Mouse (Mus musculus): ENCODE results near the gene Dcun1d5.
"Not testable (repeated sequence)": the region's sequence is repeated elsewhere in the genome, so short reads cannot be mapped to it uniquely, and the experiment has no call there.

Gene Dcun1d5

DNA sequence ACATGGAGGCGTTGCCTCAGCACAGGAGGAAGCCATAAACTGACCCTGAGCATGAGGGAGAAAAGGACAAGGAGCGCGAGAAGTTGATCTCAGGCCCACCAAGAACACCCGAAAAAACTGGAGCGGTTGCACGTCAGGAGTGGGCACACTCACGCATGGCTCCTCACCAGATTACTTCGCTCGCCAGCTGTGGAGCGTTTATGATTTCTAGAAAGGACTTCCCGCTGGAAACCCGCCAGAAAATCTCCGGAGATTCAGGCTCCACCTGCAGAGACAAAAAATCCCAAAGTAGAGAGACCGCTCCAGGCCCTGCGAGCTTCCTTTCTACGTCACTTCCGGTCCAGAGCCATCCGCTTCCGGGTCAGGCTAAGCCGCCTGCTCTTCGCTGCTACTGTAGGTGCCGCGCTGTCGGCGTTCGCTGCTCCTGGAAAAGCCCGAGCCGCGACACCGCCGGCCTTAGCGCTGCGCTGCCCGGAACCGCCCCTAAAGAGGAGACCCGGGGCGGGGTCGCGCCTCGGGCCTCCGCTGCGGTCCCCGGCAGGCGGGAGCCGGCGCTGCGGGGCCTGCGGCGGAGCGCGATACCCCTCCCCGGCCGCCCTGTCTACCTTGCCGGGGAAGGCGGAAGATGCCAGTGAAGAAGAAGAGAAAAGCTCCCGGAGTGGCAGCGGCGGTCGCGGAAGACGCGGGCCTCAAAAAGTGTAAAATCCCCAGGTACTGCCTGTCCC is at the start of gene Dcun1d5, which contains the start of gene Dync2h1:
Dcun1d5 (plus strand) TSS at position 349 of the 725 bp plus-strand sequence.
Dync2h1 (minus strand) TSS at position 275 of the 725 bp plus-strand sequence.
- DNase-seq (ENCODE audit: low spot score): peak; percentile 94

DNA sequence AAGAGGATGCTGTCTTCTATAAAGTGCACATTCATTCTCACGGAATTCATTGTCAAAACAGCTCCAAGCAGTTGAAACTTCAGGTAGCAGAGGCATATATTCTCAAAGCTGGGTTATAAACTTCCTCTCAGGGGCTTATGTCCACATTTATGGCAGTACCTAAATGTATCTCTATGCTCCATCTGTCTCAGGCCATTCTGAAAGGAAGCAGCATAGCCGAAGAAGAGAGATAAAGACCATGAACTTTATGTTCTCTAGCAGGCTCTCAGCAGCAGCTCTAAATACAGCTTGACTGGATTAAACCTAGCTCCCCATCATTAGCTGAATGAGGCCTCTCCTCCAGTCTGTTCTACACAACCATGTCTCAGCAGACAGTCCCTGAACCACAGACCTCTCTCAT is 29.9 kb upstream of the Dcun1d5 start:
- DNase-seq (ENCODE audit: low spot score): no peak

DNA sequence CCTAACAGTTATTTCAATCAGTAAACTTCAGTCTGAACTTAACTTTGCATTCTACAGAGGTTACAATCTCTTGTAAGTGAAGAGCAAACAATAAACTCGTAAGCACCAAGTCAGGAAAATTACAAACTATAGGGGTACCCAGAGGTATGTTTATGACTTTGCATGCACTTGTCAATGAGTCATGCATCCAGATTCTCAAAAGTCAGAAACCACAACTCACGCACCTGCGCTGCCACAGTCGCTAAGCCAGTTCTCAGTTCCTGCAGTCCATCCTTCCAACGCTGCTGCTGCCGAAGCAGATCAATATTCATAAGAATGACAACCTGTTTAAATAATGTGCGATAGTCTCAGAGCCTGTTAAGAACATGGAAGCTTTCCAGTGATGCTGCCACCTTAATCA is 25.7 kb upstream of the Dcun1d5 start:
- no peak for DNase-seq (ENCODE audit: low spot score)

DNA sequence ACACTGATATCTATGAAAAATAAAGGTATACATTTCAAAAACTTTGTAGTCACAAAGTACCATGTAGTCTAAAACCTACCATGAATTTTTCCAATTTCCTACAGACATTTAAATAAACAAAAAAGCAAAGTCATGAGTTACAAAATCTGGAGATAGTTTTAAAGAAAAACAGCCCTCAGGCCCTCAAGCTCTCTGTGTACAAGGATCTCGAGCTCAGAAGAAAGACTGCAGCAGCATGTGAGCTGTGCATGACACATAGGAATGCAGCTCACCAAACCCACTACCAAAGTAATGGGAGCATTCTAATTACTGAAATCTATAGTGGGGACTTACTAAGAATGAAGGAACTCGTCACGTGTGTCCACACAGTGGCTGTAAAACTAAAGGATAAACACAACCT is 24.6 kb upstream of the Dcun1d5 start:
- DNase-seq (ENCODE audit: low spot score): no peak

DNA sequence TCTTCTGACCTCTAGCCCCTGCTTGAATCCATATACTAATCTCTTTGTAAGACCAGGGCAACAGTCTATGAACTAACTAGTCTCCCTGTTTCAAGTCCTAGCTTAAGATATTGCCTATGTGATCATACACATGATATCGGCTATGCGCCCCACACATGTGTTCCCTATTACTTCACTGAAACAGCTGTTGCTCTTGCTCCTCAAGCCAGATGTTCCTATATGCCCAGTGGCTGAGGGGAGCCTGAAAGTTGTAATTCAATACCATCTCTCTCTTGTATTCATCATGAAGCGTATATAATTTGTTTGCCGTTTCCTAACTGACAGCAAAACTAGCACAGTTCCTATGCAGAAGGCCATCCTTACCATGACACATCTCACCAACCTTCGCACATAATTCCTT is 23.6 kb upstream of the Dcun1d5 start:
- DNase-seq (ENCODE audit: low spot score): no peak

DNA sequence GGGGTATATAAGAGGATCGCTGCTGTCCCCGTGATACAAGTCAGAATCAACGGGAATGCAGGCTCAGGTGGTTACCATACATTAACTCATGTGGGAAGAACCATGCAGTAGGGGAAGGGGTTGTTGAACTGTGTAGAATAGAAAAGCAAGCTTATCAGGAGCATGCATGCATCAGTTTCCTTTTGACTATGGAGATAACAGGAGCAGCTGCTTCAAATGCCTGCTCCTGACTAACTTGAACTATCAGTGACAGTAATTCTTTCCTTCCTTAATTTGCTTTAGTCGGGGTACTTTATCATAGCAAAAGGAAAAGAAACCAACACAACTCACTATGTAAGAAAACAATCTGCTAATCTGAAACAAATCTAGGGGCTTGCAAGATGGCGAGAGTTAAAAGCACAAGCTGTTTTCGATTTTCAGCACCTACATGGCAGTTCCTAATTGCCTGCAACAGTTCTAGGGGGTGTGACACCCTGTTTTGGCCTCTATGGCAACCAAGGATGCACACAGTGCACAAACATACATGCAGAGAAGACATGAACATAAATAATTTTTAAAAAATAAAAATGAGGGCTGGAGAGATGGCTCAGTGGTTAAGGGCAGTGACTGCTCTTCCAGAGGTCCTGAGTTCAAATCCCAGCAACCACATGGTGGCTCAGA is 16.9 kb upstream of the Dcun1d5 start:
- DNase-seq (ENCODE audit: low spot score): no peak

DNA sequence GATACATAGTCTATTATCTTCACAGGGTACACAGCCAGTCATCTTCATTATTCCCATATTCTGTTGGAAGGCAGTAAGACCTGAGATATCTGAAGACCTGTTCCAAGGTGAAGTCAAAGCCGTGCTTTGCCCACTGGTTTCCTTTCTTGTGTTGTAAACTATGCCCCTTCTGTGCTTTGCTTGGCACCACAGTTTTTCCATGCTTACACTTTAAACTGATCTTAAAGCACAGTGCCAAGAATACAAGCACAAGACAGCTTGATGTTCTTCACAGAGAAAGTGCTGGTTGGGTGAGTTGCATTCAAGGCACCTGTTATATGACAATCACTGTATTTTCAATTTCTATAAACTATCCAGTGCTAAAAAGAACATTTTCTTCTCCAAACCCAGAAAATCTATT is 10.6 kb upstream of the Dcun1d5 start:
- DNase-seq (ENCODE audit: low spot score): no peak

DNA sequence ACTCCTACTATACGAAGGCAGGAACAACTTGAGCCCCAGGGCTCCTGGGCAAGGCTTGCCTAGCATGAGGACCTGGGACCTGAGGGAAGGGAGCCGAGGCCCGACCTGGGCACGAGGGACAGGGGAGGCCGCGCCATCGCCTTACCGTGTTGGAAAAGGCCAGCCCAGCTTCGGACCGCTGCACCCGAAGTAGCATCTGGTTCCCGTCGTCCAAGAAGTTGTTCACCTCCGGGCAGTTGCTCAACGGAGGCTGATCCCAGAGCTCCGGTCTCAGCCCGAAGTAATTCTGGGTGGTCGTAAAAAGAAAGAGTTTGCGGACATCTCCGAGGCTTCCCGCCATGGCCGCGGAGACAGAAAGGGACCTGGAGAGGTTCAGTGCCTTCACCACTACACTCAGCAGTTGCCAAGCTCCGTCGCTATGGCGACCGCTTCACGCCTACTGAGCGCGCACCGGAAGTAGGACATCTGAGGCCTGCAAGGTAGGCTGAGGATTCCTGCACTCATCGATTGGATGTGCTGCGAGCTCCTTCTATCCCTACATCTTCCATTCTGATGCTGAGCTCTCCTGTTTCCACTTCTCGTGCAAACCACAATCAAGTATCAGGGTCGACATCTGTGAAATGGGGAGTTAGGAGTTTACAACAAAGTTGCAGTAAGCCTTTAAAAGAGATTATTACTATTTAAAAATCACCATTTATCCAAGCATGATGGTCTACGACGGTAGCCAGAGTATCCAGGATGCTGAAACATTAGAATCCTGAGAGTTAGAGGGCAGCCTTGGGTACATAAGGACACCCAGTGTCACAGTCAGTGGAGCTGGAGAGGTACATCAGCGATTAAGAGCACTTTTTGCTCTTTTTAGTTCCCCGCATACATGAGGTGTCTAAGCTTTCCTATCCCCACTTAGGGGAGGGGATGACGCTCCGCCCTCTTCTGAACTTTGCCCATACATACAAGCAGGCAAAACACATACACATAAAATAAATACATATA is 7.4 kb upstream of the Dcun1d5 start:
- peak; percentile 92 for DNase-seq (ENCODE audit: low spot score)

DNA sequence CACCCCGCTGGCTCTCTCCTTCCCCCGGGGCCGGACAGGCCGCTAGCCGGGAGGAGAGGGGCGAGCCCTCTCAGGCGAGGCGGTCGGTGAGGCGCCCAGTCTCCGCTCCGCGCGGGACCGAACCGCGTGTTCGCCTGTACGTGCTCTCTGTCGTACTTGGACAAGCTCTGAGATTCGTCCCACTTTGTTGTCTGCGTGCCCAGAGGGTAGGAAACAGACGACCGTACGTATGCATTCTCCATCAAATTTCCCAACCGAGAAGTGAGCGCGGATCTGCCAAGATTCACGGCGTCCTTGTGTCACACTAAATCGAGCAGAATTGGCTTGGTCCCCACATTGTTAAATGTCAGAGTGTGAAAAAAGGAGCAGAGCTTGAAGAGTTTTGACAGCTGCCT is 574 bp downstream of the Dcun1d5 start:
- DNase-seq (ENCODE audit: low spot score): peak; percentile 41

DNA sequence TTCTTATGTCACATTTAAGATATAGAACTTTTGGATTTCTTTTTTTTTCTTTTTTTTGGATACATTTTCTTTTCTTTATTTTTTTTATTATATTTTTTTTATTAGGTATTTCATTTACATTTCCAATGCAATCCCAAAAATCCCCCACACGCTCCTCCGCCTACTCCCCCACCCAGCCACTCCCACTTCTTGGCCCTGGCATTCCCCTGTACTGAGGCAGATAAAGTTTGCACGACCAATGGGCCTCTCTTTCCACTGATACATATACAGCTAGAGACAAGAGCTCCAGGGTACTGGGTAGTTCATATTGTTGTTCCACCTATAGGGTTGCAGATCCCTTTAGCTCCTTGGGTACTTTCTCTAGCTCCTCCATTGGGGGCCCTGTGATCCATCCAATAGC is 6.4 kb downstream of the Dcun1d5 start:
- not testable (repeated sequence) for DNase-seq (ENCODE audit: low spot score)

DNA sequence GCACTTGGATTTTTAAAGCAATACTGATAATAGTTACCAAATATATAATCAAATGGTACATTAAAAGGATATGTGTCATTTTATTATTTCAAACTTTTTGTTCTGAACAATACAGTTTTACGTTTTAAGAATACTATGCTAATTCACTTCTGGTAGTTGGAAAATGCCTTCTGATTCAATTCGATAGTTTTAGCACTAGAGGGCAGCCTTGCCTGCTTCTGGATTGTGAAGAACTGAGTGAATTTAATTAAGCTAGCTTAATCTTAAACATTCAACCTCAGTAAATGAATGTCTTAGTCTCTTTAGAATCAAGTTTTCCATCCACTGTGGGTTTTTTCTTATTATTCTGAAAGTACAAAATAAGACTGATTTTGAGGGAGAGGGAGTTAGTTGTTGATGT is 31.9 kb downstream of the Dcun1d5 start:
- DNase-seq (ENCODE audit: low spot score): peak; percentile 54

DNA sequence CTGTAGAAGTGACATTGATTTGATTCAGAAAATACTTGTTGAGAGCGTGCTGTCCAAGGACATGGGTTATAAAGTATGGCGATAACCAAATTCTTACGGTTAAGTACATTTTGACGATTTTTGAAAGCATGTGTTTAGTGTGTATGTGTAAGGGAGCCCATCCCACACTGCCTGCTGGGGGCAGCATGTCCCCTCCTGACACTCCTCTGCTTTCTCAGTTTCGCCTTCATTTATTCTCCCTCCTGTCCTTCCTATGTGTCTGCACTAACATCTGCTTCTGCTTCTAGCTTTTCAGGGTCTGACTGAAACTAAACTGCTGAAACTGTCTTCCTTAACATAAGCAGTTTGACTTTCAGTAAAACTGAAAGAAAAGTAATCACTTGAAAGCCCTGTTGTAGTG is 36.7 kb downstream of the Dcun1d5 start:
- DNase-seq (ENCODE audit: low spot score): no peak

DNA sequence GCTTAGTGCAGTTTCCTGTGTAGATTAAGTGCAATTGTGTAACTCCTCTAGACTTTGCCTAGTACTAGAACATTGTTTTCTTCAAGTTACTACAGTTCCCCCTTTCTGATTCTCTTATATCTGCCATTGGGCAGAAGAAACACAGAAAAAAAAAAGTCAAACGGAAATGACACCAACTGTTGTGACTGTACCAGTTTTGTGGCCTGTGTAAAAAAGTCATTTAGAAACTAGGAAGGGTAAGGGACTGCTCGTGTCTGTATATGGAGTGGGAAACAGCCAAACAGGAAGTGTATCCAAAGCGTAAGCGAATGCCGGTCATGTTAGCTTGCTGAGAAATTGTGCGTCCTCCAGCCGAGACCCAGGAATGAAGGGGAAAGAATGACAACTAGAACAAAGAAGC is 37.1 kb downstream of the Dcun1d5 start:
- DNase-seq (ENCODE audit: low spot score): no peak

DNA sequence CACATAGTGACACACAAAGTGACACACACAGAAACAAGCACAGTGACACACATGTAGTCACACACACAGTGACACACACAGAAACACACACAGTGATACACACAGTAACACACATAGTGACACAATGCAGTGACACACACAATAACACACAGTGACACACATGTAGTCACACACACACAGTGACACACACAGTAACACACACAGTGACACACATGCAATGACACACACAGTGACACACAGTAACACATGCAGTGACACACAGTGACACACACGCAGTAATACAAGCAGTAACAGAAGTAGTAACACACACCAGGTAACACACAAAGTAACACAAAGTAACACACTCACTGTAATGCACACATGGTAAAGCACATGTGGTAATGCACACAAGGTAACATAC is 54.3 kb downstream of the Dcun1d5 start:
- no peak for DNase-seq (ENCODE audit: low spot score)

DNA sequence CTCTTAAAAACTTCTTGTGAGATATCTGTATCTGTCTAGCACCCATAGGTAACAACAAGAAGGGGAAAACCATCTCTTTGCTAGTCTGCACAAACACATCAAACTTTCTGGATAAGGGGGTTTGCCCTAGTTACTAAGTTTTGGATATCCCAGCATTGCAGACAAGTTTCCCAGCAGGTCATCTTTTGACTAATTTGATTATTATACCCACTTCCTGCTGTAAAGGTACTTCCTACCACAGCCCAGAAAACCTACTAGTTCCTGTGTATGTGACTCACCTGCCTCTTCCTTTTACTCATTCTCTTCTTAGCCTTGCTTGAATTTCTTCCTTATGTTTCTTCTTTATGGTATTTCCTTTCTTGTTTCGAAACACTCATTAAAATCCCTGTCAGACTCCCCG is 55.6 kb downstream of the Dcun1d5 start:
- DNase-seq (ENCODE audit: low spot score): no peak

DNA sequence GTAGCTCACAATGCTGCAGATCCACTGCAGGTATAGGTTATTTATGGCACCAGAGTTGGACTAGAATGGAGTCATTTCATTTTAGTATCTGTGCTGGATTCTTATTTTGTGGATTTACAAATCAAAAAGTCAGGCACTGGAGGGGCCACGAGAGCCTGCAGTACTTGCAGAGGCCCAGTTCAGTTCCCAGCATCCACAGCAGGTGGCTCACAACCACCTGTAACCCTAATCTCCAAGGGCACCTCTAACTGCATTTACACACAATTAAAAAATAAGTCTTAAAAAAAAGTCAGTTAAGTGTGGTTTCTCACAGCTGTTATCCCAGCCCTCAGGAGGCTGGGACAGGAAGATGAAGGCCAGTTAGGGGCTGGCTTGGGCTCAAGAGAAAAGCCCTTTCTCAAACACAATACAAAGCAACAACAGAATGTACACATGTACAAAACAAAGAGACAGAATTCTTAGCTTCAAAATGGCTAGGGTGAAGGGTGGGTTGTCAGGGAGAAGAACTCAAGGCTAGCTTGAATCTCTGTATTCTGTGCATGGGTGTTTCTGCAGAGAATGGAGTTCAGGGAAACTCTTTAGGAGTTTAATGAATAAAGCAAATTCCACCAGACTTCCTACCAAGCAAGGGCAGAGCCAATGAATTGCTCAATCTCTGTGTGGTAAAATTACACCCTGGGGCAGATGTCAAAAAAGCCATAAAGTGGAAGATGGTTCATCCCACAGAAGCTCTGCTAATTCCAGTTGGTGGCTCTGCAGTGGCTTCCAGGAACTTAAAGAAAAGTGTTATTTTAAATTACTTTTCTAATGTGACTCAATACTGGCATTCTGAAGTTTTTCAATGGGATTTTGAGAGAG is 68.7 kb downstream of the Dcun1d5 start:
- DNase-seq (ENCODE audit: low spot score): no peak
